Mouse (Mus musculus): Measurements from ENCODE around the gene Gm17509.

- no peak for TF ChIP-seq TAL1 (IDR thresholded peaks at IDR 0.05; ENCODE audit: low read length)
- TF ChIP-seq GATA1 (IDR thresholded peaks at IDR 0.05; ENCODE audit: low read length), result no peak
These were observed 18.0 kb downstream of the Gm17509 start for GRCm38 (mm10) chr13:117202755-117203471.
